In the genomic region with DNA sequence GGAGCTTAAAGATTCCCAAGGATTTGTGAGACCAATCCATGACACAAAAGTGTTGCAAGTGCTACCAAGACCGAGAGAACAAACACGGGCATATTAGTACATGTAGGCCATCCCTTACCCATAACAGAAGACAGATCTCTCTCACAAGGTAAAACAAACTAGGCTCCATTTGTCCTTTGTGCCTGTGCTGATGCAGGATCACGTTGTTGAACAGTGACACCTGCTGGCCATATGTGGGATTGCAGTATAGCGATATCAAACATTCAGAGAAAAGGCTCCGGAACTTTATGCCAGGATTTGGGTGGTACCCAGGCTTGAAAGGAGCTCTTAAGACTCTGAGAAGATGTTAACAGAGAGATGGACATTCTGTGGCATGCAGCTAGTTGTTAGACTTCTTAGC, we compare ENCODE assay signal across 7 mouse cellular contexts. TPM values are rescaled to one million over a fixed set of nuclear protein-coding genes. Genes with fewer than 3 reads are reported as not detected.
DNase-seq lines count a peak whose midpoint lies in the region.

No protein-coding gene starts in this region.

- peak; percentile 81 for DNase-seq in 416B (ENCODE audit: low read depth)
- peak; percentile 79 for DNase-seq in CD4-positive helper T cell, adult 2 months (ENCODE audit: low read depth, low spot score)
- DNase-seq in brain, embryonic 18.5 days (ENCODE audit: low read depth, low spot score), result peak; percentile 52
- DNase-seq in frontal cortex, adult 2 months (ENCODE audit: extremely low spot score in 1 of 2, low spot score in 1 of 2), result peak; percentile 65 to 94
- DNase-seq in layer of hippocampus, adult 8-10 months (ENCODE audit: low spot score in 2 of 2), result peak; percentile 66 to 93
- peak; percentile 83 for DNase-seq in lung, postnatal 25 days (ENCODE audit: low spot score)
- peak; percentile 38 to 63 for DNase-seq in spleen, postnatal 14 days (ENCODE audit: low spot score in 2 of 2)

RNA-seq across cellular contexts. Expression of a gene that starts 3.7 kb away (rescaled TPM):
- 11.6 and 12.5 TPM in 2 replicates for polyA plus RNA-seq in frontal cortex, adult 2 months (2012; rRNA removed)
- 10 to 100 TPM; 19.4 to 41.1 (median 33.3) TPM for total RNA-seq in layer of hippocampus, adult 8-10 months (2022)

RNA-seq across cellular contexts. Expression of a gene that starts 50.3 kb away (rescaled TPM):
- 4.4 and 5.7 TPM in 2 replicates for polyA plus RNA-seq in frontal cortex, adult 2 months (2012; rRNA removed)
- 10 to 100 TPM; 11.9 to 14.4 (median 14.1) TPM for total RNA-seq in layer of hippocampus, adult 8-10 months (2022)

Comparison
In these comparisons a context has a peak if more than half of its experiments do, and no peak if none do; other contexts are left out.
1. Peak in every context shown above with its lines: DNase-seq.